Mouse (Mus musculus): ENCODE results near the gene Sec61a1.

GRCm38 (mm10) chr6:88523043-88523442 lies 4.3 kb upstream of the Sec61a1 start:
- TF ChIP-seq POLR2A (IDR thresholded peaks at IDR 0.05; ENCODE audit: insufficient read depth, low read depth, low read length) (no peak), CTCF (IDR thresholded peaks at IDR 0.05; ENCODE audit: insufficient read depth, low read depth, low read length) (no peak)
